ENCODE assay signal across 11 mouse cellular contexts in genomic region chr12:25034338-25034953, GRCm38 (mm10). TPM values are rescaled to one million over a fixed set of nuclear protein-coding genes. Genes with fewer than 3 reads are reported as not detected.
A peak's percentile ranks its signal among the peaks of the same experiment; 100 is the strongest.
DNase-seq lines count a peak whose midpoint lies in the region; ATAC-seq and TF ChIP-seq lines count a peak whose summit lies in the region.
"Had no signal": no experiment of that assay in that cellular context is flagged by ENCODE, and none has a peak within 500 bp of the region (broad histone marks: within the 10 kb centered on the region; RNA-seq: fewer than 3 reads in every experiment).

No protein-coding gene starts in this region.

- H3K27me3 ChIP-seq in heart, embryonic 12.5 days (replicated peaks), result no peaks in the 10 kb centered on the region
- H3K27me3 ChIP-seq in heart, embryonic 10.5 days (ENCODE audit: insufficient read depth, poor library complexity, severe bottlenecking), result no peaks in the 10 kb centered on the region
- H3K27me3 ChIP-seq in heart, embryonic 14.5 days (ENCODE audit: control insufficient read depth, insufficient read depth, low read length), result no peaks in the 10 kb centered on the region
- H3K27me3 ChIP-seq in midbrain, embryonic 14.5 days (ENCODE audit: control insufficient read depth, insufficient read depth, low read length), result no peaks in the 10 kb centered on the region
- H3K27me3 ChIP-seq: CH12.LX had no signal

- TF ChIP-seq POLR2A in brain, embryonic 14.5 days (IDR thresholded peaks at IDR 0.05; ENCODE audit: borderline replicate concordance, extremely low read depth, insufficient read depth, insufficient read length, poor library complexity, severe bottlenecking), result no peak

- H3K27ac ChIP-seq in heart, embryonic 12.5 days (ENCODE audit: poor library complexity, severe bottlenecking), result 0 out of 2 replicates have a peak overlapping the region, but pooled peaks have one; percentile 7
- no peak overlapping the region for H3K27ac ChIP-seq in heart, embryonic 10.5 days
- peak overlapping the region; percentile 3 to 14; a peak in 1 of 4 replicates for H3K27ac ChIP-seq in heart, embryonic 14.5 days (replicated peaks in 1 of 2; ENCODE audit: control insufficient read depth in 1 of 2, insufficient read depth in 1 of 2, low read depth in 2 of 2, low read length in 2 of 2)
- H3K27ac ChIP-seq in midbrain, embryonic 14.5 days (replicated peaks; ENCODE audit: low read depth, low read length), result peak overlapping the region; percentile 61

- no peak for ATAC-seq in heart, embryonic 12.5 days (ENCODE audit: insufficient number of reproducible peaks, low FRiP score)
- ATAC-seq in heart, embryonic 14.5 days (ENCODE audit: insufficient number of reproducible peaks, insufficient read depth, low FRiP score, low read depth), result no peak
- ATAC-seq in midbrain, embryonic 14.5 days (ENCODE audit: low FRiP score, low TSS enrichment), result no peak; the same call in 1 of the 2 replicates

- no peak for TF ChIP-seq CTCF in brain, embryonic 14.5 days (IDR thresholded peaks at IDR 0.05; ENCODE audit: borderline replicate concordance, extremely low read depth, insufficient read depth, insufficient read length)

- WGBS in heart, embryonic 12.5 days, result 66% methylated on average over 8 of the region's 8 CpGs
- 81% methylated on average over 8 of the region's 8 CpGs for WGBS in heart, embryonic 10.5 days
- WGBS in heart, embryonic 14.5 days, result 68% methylated on average over 8 of the region's 8 CpGs
- WGBS in midbrain, embryonic 14.5 days, result 37% methylated on average over 8 of the region's 8 CpGs

- DNase-seq in heart, embryonic 10.5 days (ENCODE audit: low spot score), result no peak
- peak; percentile 75 for DNase-seq in brain, embryonic 14.5 days (ENCODE audit: low read depth)
- DNase-seq in midbrain, embryonic 14.5 days, result peak; percentile 57
- DNase-seq in thymus, adult 18-20 months, result no peak
- no peak for DNase-seq in cerebellum, adult 11-12 months
- DNase-seq in left cerebral cortex, adult 18-20 months (ENCODE audit: low spot score in 2 of 2), result no peak
- DNase-seq: adrenal gland, postnatal 14 days had no signal

- no peak overlapping the region for H3K4me2 ChIP-seq in heart, embryonic 12.5 days
- no peak overlapping the region for H3K4me2 ChIP-seq in heart, embryonic 14.5 days (ENCODE audit: low read length)
- peak overlapping the region; percentile 18; the same call in 1 of the 2 replicates for H3K4me2 ChIP-seq in midbrain, embryonic 14.5 days (ENCODE audit: low read length)
- H3K4me2 ChIP-seq: liver, embryonic 11.5 days had no signal

- H3K4me1 ChIP-seq in heart, embryonic 12.5 days (replicated peaks), result peaks cover 8% of the 10 kb centered on the region
- peaks cover 5% of the 10 kb centered on the region; the same call in 1 of the 2 replicates for H3K4me1 ChIP-seq in heart, embryonic 10.5 days
- peaks cover 4 to 9% of the 10 kb centered on the region in 2 experiments for H3K4me1 ChIP-seq in heart, embryonic 14.5 days (ENCODE audit: control insufficient read depth in 2 of 2, insufficient read depth in 2 of 2, low read length in 2 of 2)
- peaks cover 15% of the 10 kb centered on the region for H3K4me1 ChIP-seq in midbrain, embryonic 14.5 days (ENCODE audit: control insufficient read depth, insufficient read depth, low read length)

- no peak overlapping the region for H3K4me3 ChIP-seq in heart, embryonic 12.5 days
- H3K4me3 ChIP-seq in heart, embryonic 10.5 days, result no peak overlapping the region
- no peak overlapping the region for H3K4me3 ChIP-seq in heart, embryonic 14.5 days (ENCODE audit: control insufficient read depth in 1 of 2, insufficient read depth in 1 of 2, low read depth in 1 of 2, low read length in 2 of 2)
- no peak overlapping the region for H3K4me3 ChIP-seq in midbrain, embryonic 14.5 days (replicated peaks; ENCODE audit: low read depth, low read length)

- no peak overlapping the region for H3K9ac ChIP-seq in heart, embryonic 12.5 days
- 0 out of 2 replicates have a peak overlapping the region, but pooled peaks have one; percentile 4 for H3K9ac ChIP-seq in heart, embryonic 14.5 days (ENCODE audit: low read length)
- H3K9ac ChIP-seq in midbrain, embryonic 14.5 days (replicated peaks; ENCODE audit: low read length), result no peak overlapping the region

- H3K36me3 ChIP-seq in heart, embryonic 12.5 days, result peaks cover 31% of the 10 kb centered on the region
- peaks cover 20% of the 10 kb centered on the region for H3K36me3 ChIP-seq in heart, embryonic 10.5 days
- H3K36me3 ChIP-seq in heart, embryonic 14.5 days (ENCODE audit: control insufficient read depth, insufficient read depth, low read length), result peaks cover 61% of the 10 kb centered on the region
- H3K36me3 ChIP-seq in midbrain, embryonic 14.5 days (ENCODE audit: control insufficient read depth, insufficient read depth, low read length), result peaks cover 43% of the 10 kb centered on the region

- no peaks in the 10 kb centered on the region for H3K9me3 ChIP-seq in heart, embryonic 12.5 days (replicated peaks)
- H3K9me3 ChIP-seq in heart, embryonic 10.5 days, result no peaks in the 10 kb centered on the region
- H3K9me3 ChIP-seq in heart, embryonic 14.5 days (ENCODE audit: control insufficient read depth, low read length), result no peaks in the 10 kb centered on the region
- H3K9me3 ChIP-seq in midbrain, embryonic 14.5 days (ENCODE audit: control insufficient read depth, low read length), result no peaks in the 10 kb centered on the region

RNA-seq across cellular contexts. Expression of gene Kidins220, which starts 59.7 kb away (rescaled TPM):
- 46.1 and 46.7 TPM in 2 replicates for polyA plus RNA-seq in heart, embryonic 12.5 days (2016; fragmentation: Nextera tagmentation; extraction: Ambion mirVana)
- 31.7 and 33.0 TPM in 2 replicates for polyA plus RNA-seq in heart, embryonic 10.5 days (2016; fragmentation: Nextera tagmentation; extraction: Ambion mirVana)
- 205 and 265 TPM in 2 replicates for polyA plus RNA-seq in brain, embryonic 14.5 days (2012; rRNA removed)
- polyA plus RNA-seq in heart, embryonic 14.5 days (2014; fragmentation: Nextera tagmentation; extraction: Ambion mirVana), result 50.1 and 50.9 TPM in 2 replicates
- 188 and 219 TPM in 2 replicates for polyA plus RNA-seq in midbrain, embryonic 14.5 days (2014; fragmentation: Nextera tagmentation; extraction: Ambion mirVana)
- total RNA-seq in left cerebral cortex, adult 18-20 months (2021), result 100 to 1,000 TPM; 322 to 340 TPM

Comparison
In these comparisons a context has a peak if more than half of its experiments do, and no peak if none do; other contexts are left out.
1. DNase-seq: peak in brain, embryonic 14.5 days (single experiment) and midbrain, embryonic 14.5 days (single experiment); none in heart, embryonic 10.5 days (single experiment), thymus, adult 18-20 months (0 of 2), cerebellum, adult 11-12 months (single experiment) and left cerebral cortex, adult 18-20 months (0 of 2).